11 mouse cellular contexts compared by ENCODE assay signal in the genomic region with DNA sequence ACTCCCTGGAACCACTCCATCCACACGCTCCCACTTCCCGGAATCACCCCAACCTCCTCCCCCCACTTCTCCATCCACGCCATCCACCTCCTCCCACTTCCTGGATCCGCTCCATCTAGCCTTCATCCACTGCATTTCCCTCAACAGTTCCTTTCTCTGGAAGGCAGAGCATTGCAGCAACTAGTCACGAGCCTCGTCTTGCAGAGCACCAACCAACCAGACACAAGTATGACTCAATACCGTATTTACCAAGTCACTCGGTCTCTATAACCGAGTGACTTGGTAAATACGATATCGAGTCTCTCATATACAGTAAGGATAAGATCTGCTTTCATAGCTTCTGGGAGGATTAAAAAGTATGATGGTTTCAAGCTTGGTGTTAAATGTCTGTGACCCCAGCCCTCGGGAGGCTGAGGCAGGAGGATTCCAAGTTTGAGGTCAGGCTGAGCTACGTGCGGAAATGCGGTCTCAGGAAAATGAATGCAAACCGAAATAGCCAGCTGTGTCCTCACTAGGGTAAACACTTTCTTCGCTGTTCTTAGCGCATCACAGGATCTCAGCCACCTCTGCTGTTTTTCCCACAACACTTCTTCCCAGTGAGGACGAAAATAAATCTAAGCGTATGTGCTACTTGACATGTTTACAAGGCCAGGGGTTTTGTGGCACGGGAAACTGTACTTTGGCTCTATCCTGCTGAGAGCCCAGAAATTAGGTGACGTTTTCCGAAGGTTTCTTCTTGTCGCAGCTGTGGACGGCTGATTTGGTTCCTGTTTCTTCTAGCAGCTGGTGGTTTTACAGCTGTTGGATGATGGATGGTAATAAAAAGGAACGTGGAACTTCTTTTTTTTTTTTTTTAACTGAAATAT. TPM values are rescaled to one million over a fixed set of nuclear protein-coding genes. Genes with fewer than 3 reads are reported as not detected.
DNase-seq lines count a peak whose midpoint lies in the region; ATAC-seq and TF ChIP-seq lines count a peak whose summit lies in the region.
"Had no signal": no experiment of that assay in that cellular context is flagged by ENCODE, and none has a peak within 500 bp of the region (broad histone marks: within the 10 kb centered on the region; RNA-seq: fewer than 3 reads in every experiment).

No protein-coding gene starts in this region.

- no peak overlapping the region for H3K4me3 ChIP-seq in heart, embryonic 10.5 days
- no peak overlapping the region for H3K4me3 ChIP-seq in MEL (ENCODE audit: control insufficient read depth in 1 of 2, insufficient read depth in 1 of 2, low read depth in 2 of 2, low read length in 2 of 2)
- H3K4me3 ChIP-seq in intestine, postnatal 0 days (ENCODE audit: low read depth, low read length), result no peak overlapping the region
- H3K4me3 ChIP-seq in megakaryocyte, embryonic 14.5 days (replicated peaks), result peak overlapping the region; percentile 86
- no peak overlapping the region for H3K4me3 ChIP-seq in midbrain, embryonic 13.5 days (replicated peaks)
- no peak overlapping the region for H3K4me3 ChIP-seq in neural tube, embryonic 15.5 days (replicated peaks)
- H3K4me3 ChIP-seq: heart, embryonic 13.5 days; neural tube, embryonic 12.5 days had no signal

- 85% methylated on average over 26 of the region's 26 CpGs for WGBS in heart, embryonic 10.5 days
- 73% methylated on average over 26 of the region's 26 CpGs for WGBS in intestine, postnatal 0 days
- 94% methylated on average over 26 of the region's 26 CpGs for WGBS in midbrain, embryonic 13.5 days
- WGBS in neural tube, embryonic 15.5 days, result 73% methylated on average over 26 of the region's 26 CpGs

- H3K9me3 ChIP-seq in heart, embryonic 10.5 days, result no peaks in the 10 kb centered on the region
- no peaks in the 10 kb centered on the region for H3K9me3 ChIP-seq in MEL (replicated peaks; ENCODE audit: insufficient read depth, low read length)
- no peaks in the 10 kb centered on the region for H3K9me3 ChIP-seq in intestine, postnatal 0 days (ENCODE audit: control insufficient read depth)
- no peaks in the 10 kb centered on the region for H3K9me3 ChIP-seq in megakaryocyte, embryonic 14.5 days
- H3K9me3 ChIP-seq in midbrain, embryonic 13.5 days, result no peaks in the 10 kb centered on the region
- no peaks in the 10 kb centered on the region for H3K9me3 ChIP-seq in neural tube, embryonic 15.5 days (replicated peaks)
- H3K9me3 ChIP-seq: heart, embryonic 13.5 days; neural tube, embryonic 12.5 days had no signal

- H3K27ac ChIP-seq in heart, embryonic 10.5 days, result no peak overlapping the region
- H3K27ac ChIP-seq in MEL (ENCODE audit: control insufficient read depth, low read depth, low read length), result no peak overlapping the region
- H3K27ac ChIP-seq in intestine, postnatal 0 days (ENCODE audit: low read depth, low read length), result no peak overlapping the region
- no peak overlapping the region for H3K27ac ChIP-seq in midbrain, embryonic 13.5 days
- H3K27ac ChIP-seq in neural tube, embryonic 15.5 days (replicated peaks), result no peak overlapping the region
- H3K27ac ChIP-seq: heart, embryonic 13.5 days; neural tube, embryonic 12.5 days had no signal

- peaks cover 5% of the 10 kb centered on the region; the same call in 1 of the 2 replicates for H3K4me1 ChIP-seq in heart, embryonic 10.5 days
- H3K4me1 ChIP-seq in MEL (ENCODE audit: control insufficient read depth in 1 of 2, insufficient read depth in 2 of 2, low read length in 2 of 2), result 0 out of 4 replicates have a peak, but pooled peaks cover 0 to 3% of the 10 kb centered on the region in 2 experiments
- no peaks in the 10 kb centered on the region for H3K4me1 ChIP-seq in intestine, postnatal 0 days (replicated peaks; ENCODE audit: control insufficient read depth, insufficient read depth, low read length)
- H3K4me1 ChIP-seq in megakaryocyte, embryonic 14.5 days, result peaks cover 29% of the 10 kb centered on the region
- H3K4me1 ChIP-seq in midbrain, embryonic 13.5 days (replicated peaks), result no peaks in the 10 kb centered on the region
- H3K4me1 ChIP-seq in neural tube, embryonic 15.5 days, result 0 out of 2 replicates have a peak, but pooled peaks cover 4% of the 10 kb centered on the region
- H3K4me1 ChIP-seq: neural tube, embryonic 12.5 days had no signal

- TF ChIP-seq RAD21 in MEL (IDR thresholded peaks at IDR 0.05; ENCODE audit: low read depth, low read length), result no peak

- H3K36me3 ChIP-seq in heart, embryonic 10.5 days, result no peaks in the 10 kb centered on the region
- no peaks in the 10 kb centered on the region for H3K36me3 ChIP-seq in MEL (ENCODE audit: control insufficient read depth in 1 of 2, insufficient read depth in 2 of 2, low read length in 2 of 2)
- H3K36me3 ChIP-seq in intestine, postnatal 0 days (ENCODE audit: control insufficient read depth, insufficient read depth), result no peaks in the 10 kb centered on the region
- H3K36me3 ChIP-seq in megakaryocyte, embryonic 14.5 days (replicated peaks; ENCODE audit: low read length), result no peaks in the 10 kb centered on the region
- H3K36me3 ChIP-seq in midbrain, embryonic 13.5 days, result peaks cover 18% of the 10 kb centered on the region
- peaks cover 4% of the 10 kb centered on the region for H3K36me3 ChIP-seq in neural tube, embryonic 15.5 days

- no peak for TF ChIP-seq POLR2A in MEL (IDR thresholded peaks at IDR 0.05; ENCODE audit: control insufficient read depth in 1 of 2, insufficient read depth in 1 of 2, low read depth in 1 of 2, low read length in 2 of 2, poor library complexity in 1 of 2)

- no peak for ATAC-seq in intestine, postnatal 0 days
- ATAC-seq in midbrain, embryonic 13.5 days, result no peak
- no peak for ATAC-seq in neural tube, embryonic 15.5 days (ENCODE audit: low FRiP score)

- H3K4me2 ChIP-seq in intestine, postnatal 0 days (replicated peaks; ENCODE audit: low read depth), result peak overlapping the region; percentile 35
- no peak overlapping the region for H3K4me2 ChIP-seq in midbrain, embryonic 13.5 days (replicated peaks)
- no peak overlapping the region for H3K4me2 ChIP-seq in neural tube, embryonic 15.5 days
- H3K4me2 ChIP-seq: heart, embryonic 13.5 days; neural tube, embryonic 12.5 days had no signal

- TF ChIP-seq CTCF in MEL (IDR thresholded peaks at IDR 0.05 in 2 of 3, conservative IDR thresholded peaks at IDR 0.05 in 1 of 3; ENCODE audit: control insufficient read depth in 1 of 3, insufficient read depth in 1 of 3, low read depth in 2 of 3, low read length in 3 of 3, poor library complexity in 1 of 3, severe bottlenecking in 1 of 3), result no peak
- TF ChIP-seq CTCF in intestine, postnatal 0 days (IDR thresholded peaks at IDR 0.05; ENCODE audit: low read depth), result no peak

- peak in 1 of 2 experiments; percentile 17; a peak in 1 of 4 replicates for TF ChIP-seq EP300 in MEL (IDR thresholded peaks at IDR 0.05; ENCODE audit: low read depth in 1 of 2, low read length in 2 of 2)

- no peak overlapping the region for H3K9ac ChIP-seq in MEL (ENCODE audit: control insufficient read depth, low read depth, low read length, poor library complexity, severe bottlenecking)
- H3K9ac ChIP-seq in intestine, postnatal 0 days (ENCODE audit: low read depth, low read length), result no peak overlapping the region
- H3K9ac ChIP-seq in midbrain, embryonic 13.5 days (replicated peaks), result no peak overlapping the region
- no peak overlapping the region for H3K9ac ChIP-seq in neural tube, embryonic 15.5 days (replicated peaks)
- H3K9ac ChIP-seq: heart, embryonic 13.5 days; neural tube, embryonic 12.5 days had no signal

- no peaks in the 10 kb centered on the region for H3K79me2 ChIP-seq in MEL (ENCODE audit: control insufficient read depth, insufficient read depth, low read length, poor library complexity)

- H3K27me3 ChIP-seq in heart, embryonic 10.5 days (ENCODE audit: insufficient read depth, poor library complexity, severe bottlenecking), result no peaks in the 10 kb centered on the region
- H3K27me3 ChIP-seq in MEL (ENCODE audit: control insufficient read depth in 1 of 2, insufficient read depth in 2 of 2, low read length in 2 of 2), result no peaks in the 10 kb centered on the region; a peak in 1 of 4 replicates
- no peaks in the 10 kb centered on the region; the same call in 1 of the 2 replicates for H3K27me3 ChIP-seq in intestine, postnatal 0 days (replicated peaks; ENCODE audit: control insufficient read depth, insufficient read depth, low read length)
- H3K27me3 ChIP-seq in megakaryocyte, embryonic 14.5 days (replicated peaks), result no peaks in the 10 kb centered on the region
- no peaks in the 10 kb centered on the region for H3K27me3 ChIP-seq in midbrain, embryonic 13.5 days
- H3K27me3 ChIP-seq in neural tube, embryonic 15.5 days (replicated peaks), result no peaks in the 10 kb centered on the region
- H3K27me3 ChIP-seq: heart, embryonic 13.5 days; neural tube, embryonic 12.5 days had no signal

- peak; percentile 34 for DNase-seq in heart, adult 8-10 months (ENCODE audit: low spot score)
- no peak for DNase-seq in heart, embryonic 10.5 days (ENCODE audit: low spot score)
- peak; percentile 65 for DNase-seq in MEL (ENCODE audit: low read depth, low spot score)
- no peak for DNase-seq in spleen, postnatal 4 days (ENCODE audit: low spot score in 2 of 2)
- DNase-seq: cerebellum, adult 11 months had no signal

TF ChIP-seq in MEL, 35 proteins besides CTCF, POLR2A, EP300 and RAD21:
- TF ChIP-seq CHD1 (IDR thresholded peaks at IDR 0.05; ENCODE audit: low read depth, low read length) (no peak), ETS1 (IDR thresholded peaks at IDR 0.05; ENCODE audit: low read depth, low read length) (peak; percentile 100), ZNF384 (IDR thresholded peaks at IDR 0.05; ENCODE audit: low read depth, low read length) (peak; percentile 90)

RNA-seq across cellular contexts. Expression of a gene that starts 48.1 kb away (rescaled TPM):
- total RNA-seq in heart, adult 8-10 months (2022), result 10 to 100 TPM; 11.0 to 15.5 (median 11.9) TPM
- 0.06 and 0.40 TPM in 2 replicates for polyA plus RNA-seq in heart, embryonic 10.5 days (2016; fragmentation: Nextera tagmentation; extraction: Ambion mirVana)
- total RNA-seq in MEL (2012; rRNA removed), result not detected in 2 replicates
- not detected for polyA plus RNA-seq in MEL (2012; ENCODE audit: insufficient read depth in 1 of 2, insufficient read length in 2 of 2, low read depth in 1 of 2, low replicate concordance in 2 of 2, missing spikeins in 1 of 2)
- polyA plus RNA-seq in intestine, postnatal 0 days (2015; fragmentation: Nextera tagmentation; extraction: Ambion mirVana), result 0.10 and 0.25 TPM in 2 replicates
- polyA plus RNA-seq in megakaryocyte, embryonic 14.5 days (2012; ENCODE audit: insufficient read depth, low replicate concordance), result 0.22 and 1.6 TPM in 2 replicates
- polyA plus RNA-seq in midbrain, embryonic 13.5 days (2015; fragmentation: Nextera tagmentation; extraction: Ambion mirVana), result 2.0 and 2.1 TPM in 2 replicates
- polyA plus RNA-seq in neural tube, embryonic 15.5 days (2015; fragmentation: Nextera tagmentation; extraction: Ambion mirVana), result 0.43 and 0.59 TPM in 2 replicates

Comparison
In these comparisons a context has a peak if more than half of its experiments do, and no peak if none do; other contexts are left out.
1. DNase-seq: peak in heart, adult 8-10 months (single experiment) and MEL (single experiment); none in heart, embryonic 10.5 days (single experiment) and spleen, postnatal 4 days (0 of 2).